Mouse (Mus musculus) frontal cortex, postnatal 10 days (tissue): ENCODE measurements at regions not wholly inside any gene's neighbourhood (a gene's known extent, or its start where the extent isn't known, plus 50 kb on each side); places are given as distances from the start of the nearest gene placed in this dataset.

ENCODE experiments used
- DNase-seq, 2 experiments: peaks; one replicate each; pipeline ENCODE4 v3.0.0; 2022; ENCODE audit warnings: low spot score in 2 of 2, mixed read lengths in 1 of 2

GRCm38 (mm10) chr5:80484676-80485075, 535.3 kb upstream of the Adgrl3 start:
- DNase-seq: no peak

- no peak for DNase-seq
These were observed 531.6 kb upstream of the Adgrl3 start for GRCm38 (mm10) chr5:80488332-80488731.

GRCm38 (mm10) chr5:80508672-80509071, 511.3 kb upstream of the Adgrl3 start:
- DNase-seq: peak; percentile 4 to 27

GRCm38 (mm10) chr5:80539997-80540396, 479.9 kb upstream of the Adgrl3 start:
- DNase-seq: no peak

GRCm38 (mm10) chr5:80551673-80552072, 468.3 kb upstream of the Adgrl3 start:
- DNase-seq: no peak

- no peak for DNase-seq
These were observed 441.2 kb upstream of the Adgrl3 start for GRCm38 (mm10) chr5:80578741-80579140.

- no peak for DNase-seq
These were observed 408.4 kb upstream of the Adgrl3 start for GRCm38 (mm10) chr5:80611571-80611970.

GRCm38 (mm10) chr5:80627225-80627624, 392.7 kb upstream of the Adgrl3 start:
- DNase-seq: no peak

- DNase-seq: no peak
These were observed 360.9 kb upstream of the Adgrl3 start for GRCm38 (mm10) chr5:80659043-80659442.

GRCm38 (mm10) chr5:80659530-80659929, 360.4 kb upstream of the Adgrl3 start:
- DNase-seq: no peak

- no peak for DNase-seq
These were observed 349.5 kb upstream of the Adgrl3 start for GRCm38 (mm10) chr5:80670258-80670947.

- no peak for DNase-seq
These were observed 336.5 kb upstream of the Adgrl3 start for GRCm38 (mm10) chr5:80683431-80683830.

- DNase-seq: no peak
These were observed 319.1 kb upstream of the Adgrl3 start for GRCm38 (mm10) chr5:80700848-80701247.

GRCm38 (mm10) chr5:80704732-80705131, 315.2 kb upstream of the Adgrl3 start:
- DNase-seq: no peak

- DNase-seq: no peak
These were observed 313.3 kb upstream of the Adgrl3 start for GRCm38 (mm10) chr5:80706645-80707056.
